Mouse (Mus musculus): Measurements from ENCODE around the gene Cwc27. TPM values are rescaled to one million over a fixed set of nuclear protein-coding genes. Genes with fewer than 3 reads are reported as not detected.
A peak's percentile ranks its signal among the peaks of the same experiment; 100 is the strongest.

Cwc27 gene
- polyA plus RNA-seq, 1 experiment from 2014 or later, result 18.1 TPM

DNA sequence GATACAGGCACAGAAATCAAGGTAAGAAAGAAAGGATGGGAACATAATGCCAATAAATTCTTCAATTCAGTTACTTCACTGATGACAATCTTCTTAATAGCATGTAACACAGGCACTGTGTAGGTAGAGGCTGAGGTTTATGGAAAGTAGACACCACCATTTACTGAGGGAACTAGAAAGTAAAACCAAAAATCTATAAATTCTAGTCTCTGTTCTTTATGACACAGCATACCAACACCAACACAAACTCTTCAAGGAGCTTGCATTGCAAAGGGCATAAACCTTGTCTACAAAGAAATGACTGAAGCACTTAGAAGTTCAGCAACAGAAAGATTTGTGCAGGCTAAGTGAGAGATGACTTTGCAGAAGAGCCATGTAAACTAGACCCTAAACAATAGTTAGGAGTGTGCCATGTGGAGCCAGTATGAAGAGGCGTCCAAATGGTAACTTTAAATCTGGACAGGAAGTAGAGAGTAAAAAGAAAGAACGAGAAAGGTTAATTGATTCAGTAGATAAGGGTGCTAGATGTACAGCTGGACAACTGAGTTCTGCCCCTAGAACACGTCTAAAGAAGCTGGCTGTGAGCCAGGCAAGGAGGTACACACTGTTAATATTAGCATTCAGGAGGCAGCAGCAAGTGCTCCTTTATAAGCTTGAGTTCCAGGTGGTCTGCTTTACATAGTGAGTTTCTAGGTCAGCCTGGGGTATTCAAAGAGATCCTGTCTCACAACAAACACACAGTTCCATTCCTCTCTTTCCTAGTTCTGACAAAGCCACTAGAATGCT, 87.5 kb downstream of the Cwc27 start:
- Histone ChIP-seq H3K36me3 (replicated peaks; ENCODE audit: control insufficient read depth, insufficient read depth) (no peaks in the 10 kb centered on the region), H3K4me2 (replicated peaks) (no peak overlapping the region), H3K27ac (no peak overlapping the region), H3K27me3 (ENCODE audit: control insufficient read depth, insufficient read depth, low read length) (no peaks in the 10 kb centered on the region), H3K4me3 (replicated peaks; ENCODE audit: low read length) (no peak overlapping the region), H3K4me1 (replicated peaks; ENCODE audit: control insufficient read depth, insufficient read depth, low read length) (no peaks in the 10 kb centered on the region), H3K9me3 (ENCODE audit: control insufficient read depth, low read length) (no peaks in the 10 kb centered on the region), H3K9ac (no peak overlapping the region)
- ATAC-seq (ENCODE audit: low FRiP score), result no peak
- no peak for DNase-seq (ENCODE audit: low spot score)
- WGBS, result 70% methylated on average over 3 of the region's 3 CpGs

DNA sequence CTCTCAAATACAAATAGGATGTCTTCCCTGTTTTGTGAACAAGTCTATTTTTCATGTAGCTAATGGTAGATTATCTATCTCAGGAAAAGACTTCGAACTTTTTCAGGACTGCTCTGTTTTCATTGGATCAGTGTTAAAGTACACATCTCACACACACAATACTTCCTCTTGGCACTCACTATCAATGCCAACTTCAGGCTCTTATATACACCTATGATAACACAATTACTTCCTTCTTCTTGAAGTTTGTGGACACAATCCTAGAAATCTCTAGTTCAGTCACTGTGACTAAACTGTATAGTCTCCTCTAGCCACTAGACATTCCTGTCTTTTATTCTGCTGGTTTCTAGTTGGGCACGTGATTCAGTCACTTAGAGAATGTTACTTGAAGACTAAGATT, 89.3 kb downstream of the Cwc27 start:
- H3K4me3 ChIP-seq (replicated peaks; ENCODE audit: low read length), result no peak overlapping the region
- H3K36me3 ChIP-seq (replicated peaks; ENCODE audit: control insufficient read depth, insufficient read depth), result no peaks in the 10 kb centered on the region
- H3K9me3 ChIP-seq (ENCODE audit: control insufficient read depth, low read length), result no peaks in the 10 kb centered on the region
- no peaks in the 10 kb centered on the region for H3K27me3 ChIP-seq (ENCODE audit: control insufficient read depth, insufficient read depth, low read length)
- H3K9ac ChIP-seq, result no peak overlapping the region
- DNase-seq (ENCODE audit: low spot score) (no peak), ATAC-seq (ENCODE audit: low FRiP score) (no peak)
- no peaks in the 10 kb centered on the region for H3K4me1 ChIP-seq (replicated peaks; ENCODE audit: control insufficient read depth, insufficient read depth, low read length)
- H3K4me2 ChIP-seq (replicated peaks), result no peak overlapping the region
- WGBS, result 93% methylated on average over 2 of the region's 2 CpGs
- H3K27ac ChIP-seq, result no peak overlapping the region

DNA sequence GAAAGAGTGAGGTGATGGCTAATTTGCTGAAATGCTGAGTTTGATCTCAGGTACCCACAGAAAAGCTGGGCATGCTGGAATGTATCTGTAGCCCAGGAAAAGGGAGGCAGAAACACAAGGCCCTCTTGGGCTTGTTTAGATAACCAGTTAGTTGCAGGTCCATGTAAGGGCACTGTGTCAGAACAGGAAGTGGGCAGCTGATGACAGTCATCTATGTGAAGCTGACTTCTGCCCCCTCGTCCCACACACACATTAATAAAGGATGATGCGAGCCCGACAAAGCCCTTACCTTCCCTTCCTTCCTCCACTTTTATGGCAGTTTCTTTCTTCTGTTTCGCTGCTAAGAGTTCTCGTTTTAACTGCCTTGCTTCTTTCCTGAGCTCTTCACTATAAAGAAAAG, 96.8 kb downstream of the Cwc27 start:
- DNase-seq (ENCODE audit: low spot score), result no peak
- H3K4me1 ChIP-seq (replicated peaks; ENCODE audit: control insufficient read depth, insufficient read depth, low read length), result no peaks in the 10 kb centered on the region
- no peak overlapping the region for H3K4me2 ChIP-seq (replicated peaks)
- no peak overlapping the region for H3K27ac ChIP-seq
- H3K9me3 ChIP-seq (ENCODE audit: control insufficient read depth, low read length), result no peaks in the 10 kb centered on the region
- H3K4me3 ChIP-seq (replicated peaks; ENCODE audit: low read length), result no peak overlapping the region
- no peaks in the 10 kb centered on the region for H3K27me3 ChIP-seq (ENCODE audit: control insufficient read depth, insufficient read depth, low read length)
- no peak for ATAC-seq (ENCODE audit: low FRiP score)
- 89% methylated on average over 5 of the region's 5 CpGs for WGBS
- peaks cover 3% of the 10 kb centered on the region; the same call in 1 of the 2 replicates for H3K36me3 ChIP-seq (replicated peaks; ENCODE audit: control insufficient read depth, insufficient read depth)
- no peak overlapping the region for H3K9ac ChIP-seq

DNA sequence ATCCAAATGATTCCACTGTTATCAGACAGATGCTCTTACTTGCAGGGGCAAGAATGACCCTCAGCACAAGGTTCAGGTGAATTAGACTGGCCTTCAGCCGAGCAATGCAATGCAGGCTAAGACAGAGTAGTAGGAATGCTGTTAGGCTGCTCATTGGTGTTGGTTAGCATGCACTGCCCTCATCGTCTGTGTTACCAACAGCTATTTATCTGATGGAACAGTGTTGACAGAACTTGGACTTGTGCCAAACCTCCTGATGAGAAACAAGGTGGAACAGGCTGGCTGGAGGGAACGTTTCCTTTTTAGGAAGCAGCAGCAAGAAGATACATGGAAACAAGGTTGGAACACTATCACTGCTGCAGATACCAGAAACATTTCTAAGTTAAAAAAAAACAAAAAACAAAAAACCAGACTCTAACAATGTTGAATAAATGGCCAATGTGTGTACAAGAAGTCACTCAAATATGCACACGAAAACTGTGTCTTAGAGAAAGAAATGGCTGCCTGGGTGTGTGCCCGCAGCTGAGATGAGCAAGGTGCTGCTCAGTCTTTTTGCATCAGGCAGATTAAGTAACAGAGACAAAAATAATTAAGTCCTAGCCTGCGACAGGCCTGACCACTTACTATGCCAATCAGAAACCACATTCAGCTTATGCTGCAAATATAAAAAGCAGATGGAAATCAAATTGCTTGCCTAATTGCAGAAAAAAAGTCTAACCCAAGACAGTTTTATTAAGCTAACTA, 122.2 kb downstream of the Cwc27 start:
- WGBS, result 51% methylated on average over 6 of the region's 6 CpGs
- ATAC-seq (ENCODE audit: low FRiP score), result peak; percentile 88
- Histone ChIP-seq H3K36me3 (replicated peaks; ENCODE audit: control insufficient read depth, insufficient read depth) (no peaks in the 10 kb centered on the region), H3K4me2 (replicated peaks) (no peak overlapping the region), H3K9me3 (ENCODE audit: control insufficient read depth, low read length) (no peaks in the 10 kb centered on the region), H3K27me3 (ENCODE audit: control insufficient read depth, insufficient read depth, low read length) (no peaks in the 10 kb centered on the region), H3K4me3 (replicated peaks; ENCODE audit: low read length) (no peak overlapping the region), H3K4me1 (replicated peaks; ENCODE audit: control insufficient read depth, insufficient read depth, low read length) (no peaks in the 10 kb centered on the region; the same call in 1 of the 2 replicates), H3K27ac (peak overlapping the region; percentile 51; the same call in 1 of the 2 replicates), H3K9ac (no peak overlapping the region)
- peak; percentile 80 for DNase-seq (ENCODE audit: low spot score)

DNA sequence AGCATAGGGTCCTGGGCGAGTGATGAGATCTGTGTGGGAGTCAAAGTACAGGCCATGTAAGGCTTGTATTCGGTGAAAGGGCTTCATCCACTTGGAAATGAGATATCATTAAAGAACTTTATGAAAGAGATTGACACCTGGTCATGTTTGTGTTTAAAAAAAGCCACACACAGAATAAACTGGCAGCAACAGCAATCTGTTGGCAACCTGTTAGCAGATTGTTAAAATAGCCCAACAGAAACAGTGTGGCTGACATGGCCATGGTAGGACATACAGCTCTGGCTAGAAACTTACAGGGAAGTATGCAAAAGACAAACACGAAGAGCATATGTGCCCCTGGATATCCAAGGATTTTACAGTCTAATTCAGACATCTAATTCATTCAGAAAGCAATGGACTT, 124.2 kb downstream of the Cwc27 start:
- Histone ChIP-seq H3K27me3 (ENCODE audit: control insufficient read depth, insufficient read depth, low read length) (no peaks in the 10 kb centered on the region), H3K9ac (no peak overlapping the region), H3K27ac (no peak overlapping the region), H3K4me2 (replicated peaks) (no peak overlapping the region), H3K4me3 (replicated peaks; ENCODE audit: low read length) (no peak overlapping the region), H3K9me3 (ENCODE audit: control insufficient read depth, low read length) (no peaks in the 10 kb centered on the region), H3K36me3 (replicated peaks; ENCODE audit: control insufficient read depth, insufficient read depth) (no peaks in the 10 kb centered on the region), H3K4me1 (replicated peaks; ENCODE audit: control insufficient read depth, insufficient read depth, low read length) (no peaks in the 10 kb centered on the region; the same call in 1 of the 2 replicates)
- ATAC-seq (ENCODE audit: low FRiP score) (no peak), DNase-seq (ENCODE audit: low spot score) (no peak)
- 90% methylated on average over 3 of the region's 3 CpGs for WGBS

DNA sequence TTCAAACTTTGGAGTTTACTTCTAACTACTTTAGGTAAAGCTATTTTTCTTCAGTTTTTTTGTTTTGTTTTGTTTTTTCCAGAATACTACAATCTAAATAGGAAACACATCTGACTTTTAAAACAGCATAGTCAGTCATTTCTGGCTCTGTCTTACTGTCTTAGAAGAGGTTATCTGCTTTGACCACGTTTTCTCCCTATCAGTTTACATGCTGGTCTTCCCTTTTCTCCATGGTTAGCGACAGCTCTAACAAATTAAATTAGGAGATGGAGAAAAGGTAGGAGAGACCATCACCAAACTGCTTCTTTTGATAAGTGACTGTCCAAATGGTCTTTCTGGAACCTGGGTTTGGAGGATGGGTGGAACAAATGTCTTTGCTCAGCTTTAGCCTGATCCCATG, 131.4 kb downstream of the Cwc27 start:
- Histone ChIP-seq H3K4me3 (replicated peaks; ENCODE audit: low read length) (no peak overlapping the region), H3K9ac (no peak overlapping the region), H3K27me3 (ENCODE audit: control insufficient read depth, insufficient read depth, low read length) (no peaks in the 10 kb centered on the region), H3K27ac (no peak overlapping the region), H3K4me1 (replicated peaks; ENCODE audit: control insufficient read depth, insufficient read depth, low read length) (no peaks in the 10 kb centered on the region), H3K9me3 (ENCODE audit: control insufficient read depth, low read length) (no peaks in the 10 kb centered on the region), H3K36me3 (replicated peaks; ENCODE audit: control insufficient read depth, insufficient read depth) (no peaks in the 10 kb centered on the region), H3K4me2 (replicated peaks) (no peak overlapping the region)
- WGBS, result 87% methylated on average over 2 of the region's 2 CpGs
- ATAC-seq (ENCODE audit: low FRiP score), result no peak
- DNase-seq (ENCODE audit: low spot score), result no peak

DNA sequence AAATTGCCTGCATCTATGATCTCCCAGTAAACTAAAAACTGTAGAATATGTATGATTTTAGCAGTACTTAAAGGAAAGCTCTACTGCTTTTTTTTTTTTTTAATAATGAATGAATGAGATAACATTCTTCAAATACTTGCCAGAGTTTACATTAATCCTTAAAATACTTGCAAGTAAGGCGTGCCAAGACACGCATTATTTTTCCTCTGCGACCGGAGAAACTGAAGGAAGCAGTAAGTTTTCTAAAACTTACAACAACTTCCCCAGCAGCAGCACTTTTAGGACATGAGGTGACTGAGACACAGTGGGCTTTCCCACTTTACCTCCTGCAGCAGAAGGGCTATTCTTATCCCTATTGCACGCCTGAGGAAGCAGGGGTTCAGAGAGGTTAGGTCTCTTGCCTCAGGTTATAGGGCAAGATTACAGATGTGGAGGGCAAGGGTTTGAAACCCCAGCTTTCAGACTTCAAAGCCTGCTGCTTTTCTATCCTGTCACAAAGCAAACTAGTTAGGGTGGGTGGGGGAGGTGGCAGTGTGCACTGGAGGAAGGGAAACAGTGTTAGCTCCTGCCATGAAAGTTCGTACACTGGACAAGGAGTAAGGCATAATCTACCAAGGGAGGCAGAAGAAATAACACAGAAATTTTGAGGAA, 132.5 kb downstream of the Cwc27 start:
- H3K27ac ChIP-seq, result no peak overlapping the region
- H3K27me3 ChIP-seq (ENCODE audit: control insufficient read depth, insufficient read depth, low read length), result no peaks in the 10 kb centered on the region
- H3K36me3 ChIP-seq (replicated peaks; ENCODE audit: control insufficient read depth, insufficient read depth), result no peaks in the 10 kb centered on the region
- H3K4me3 ChIP-seq (replicated peaks; ENCODE audit: low read length), result no peak overlapping the region
- no peaks in the 10 kb centered on the region for H3K4me1 ChIP-seq (replicated peaks; ENCODE audit: control insufficient read depth, insufficient read depth, low read length)
- no peak overlapping the region for H3K9ac ChIP-seq
- no peaks in the 10 kb centered on the region for H3K9me3 ChIP-seq (ENCODE audit: control insufficient read depth, low read length)
- DNase-seq (ENCODE audit: low spot score) (no peak), ATAC-seq (ENCODE audit: low FRiP score) (no peak)
- no peak overlapping the region for H3K4me2 ChIP-seq (replicated peaks)
- WGBS, result 66% methylated on average over 6 of the region's 6 CpGs

DNA sequence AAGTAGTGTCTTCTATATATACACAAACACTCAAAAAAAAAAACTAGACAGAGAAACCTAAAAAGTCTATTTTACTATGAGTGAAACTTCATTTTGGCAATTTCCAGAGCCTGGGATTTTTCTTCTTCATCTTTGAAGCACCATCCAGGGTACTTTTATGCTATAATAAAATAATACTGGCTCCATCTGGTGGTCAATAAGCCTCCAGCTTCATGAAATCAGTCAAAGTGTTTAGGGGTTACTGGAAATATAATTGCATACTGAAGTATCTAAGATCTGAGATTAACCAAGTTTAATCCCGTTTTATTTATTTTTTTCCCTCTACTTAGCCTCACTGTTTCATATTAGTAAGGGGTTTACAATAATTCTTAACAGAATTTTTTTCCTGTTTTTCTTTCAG, 135.7 kb downstream of the Cwc27 start:
- no peak overlapping the region for H3K9ac ChIP-seq
- H3K9me3 ChIP-seq (ENCODE audit: control insufficient read depth, low read length), result no peaks in the 10 kb centered on the region
- no peaks in the 10 kb centered on the region for H3K4me1 ChIP-seq (replicated peaks; ENCODE audit: control insufficient read depth, insufficient read depth, low read length)
- H3K27ac ChIP-seq, result no peak overlapping the region
- WGBS, result 82% methylated on average over 1 of the region's 1 CpGs
- H3K36me3 ChIP-seq (replicated peaks; ENCODE audit: control insufficient read depth, insufficient read depth), result no peaks in the 10 kb centered on the region
- H3K27me3 ChIP-seq (ENCODE audit: control insufficient read depth, insufficient read depth, low read length), result no peaks in the 10 kb centered on the region
- peak; percentile 80 for DNase-seq (ENCODE audit: low spot score)
- H3K4me3 ChIP-seq (replicated peaks; ENCODE audit: low read length), result no peak overlapping the region
- no peak for ATAC-seq (ENCODE audit: low FRiP score)
- H3K4me2 ChIP-seq (replicated peaks), result no peak overlapping the region

DNA sequence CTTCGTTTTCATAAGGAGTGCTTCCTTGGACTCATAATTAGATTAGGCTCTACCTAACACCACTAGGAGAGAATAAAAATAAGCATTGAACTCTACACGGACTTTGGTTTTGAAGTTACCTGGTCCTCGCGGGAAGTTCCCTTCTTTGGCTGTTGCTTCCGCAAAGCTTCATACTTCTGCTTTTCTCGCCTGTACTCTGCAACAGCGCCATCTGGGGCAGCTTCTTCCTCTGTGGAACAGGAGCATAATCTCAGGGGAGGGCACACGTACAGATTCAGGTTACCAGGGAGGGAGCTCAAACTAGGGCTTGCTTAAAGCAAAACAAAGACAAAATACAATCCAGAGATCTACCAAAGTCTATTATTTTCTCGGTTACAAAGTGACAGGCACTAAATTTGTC, 155.8 kb downstream of the Cwc27 start:
- H3K27ac ChIP-seq, result no peak overlapping the region
- H3K4me2 ChIP-seq (replicated peaks), result no peak overlapping the region
- no peaks in the 10 kb centered on the region for H3K9me3 ChIP-seq (ENCODE audit: control insufficient read depth, low read length)
- WGBS, result 96% methylated on average over 9 of the region's 9 CpGs
- no peak for DNase-seq (ENCODE audit: low spot score)
- H3K4me3 ChIP-seq (replicated peaks; ENCODE audit: low read length), result no peak overlapping the region
- H3K36me3 ChIP-seq (replicated peaks; ENCODE audit: control insufficient read depth, insufficient read depth), result peaks cover 8% of the 10 kb centered on the region
- no peak for ATAC-seq (ENCODE audit: low FRiP score)
- no peaks in the 10 kb centered on the region for H3K27me3 ChIP-seq (ENCODE audit: control insufficient read depth, insufficient read depth, low read length)
- H3K4me1 ChIP-seq (replicated peaks; ENCODE audit: control insufficient read depth, insufficient read depth, low read length), result no peaks in the 10 kb centered on the region
- H3K9ac ChIP-seq, result no peak overlapping the region
